Mouse (Mus musculus) mature B cell (primary cell): Measurements from ENCODE around the gene Rhot2.
"Not testable (repeated sequence)": the region's sequence is repeated elsewhere in the genome, so short reads cannot be mapped to it uniquely, and the experiment has no call there.

Experiments
- in situ Hi-C: fragments of 300-500 bp; cut with MboI; formaldehyde crosslinking; loops from 2 replicates; pipeline ENCODE4 v1.14.3; 2019

Gene Rhot2

DNA sequence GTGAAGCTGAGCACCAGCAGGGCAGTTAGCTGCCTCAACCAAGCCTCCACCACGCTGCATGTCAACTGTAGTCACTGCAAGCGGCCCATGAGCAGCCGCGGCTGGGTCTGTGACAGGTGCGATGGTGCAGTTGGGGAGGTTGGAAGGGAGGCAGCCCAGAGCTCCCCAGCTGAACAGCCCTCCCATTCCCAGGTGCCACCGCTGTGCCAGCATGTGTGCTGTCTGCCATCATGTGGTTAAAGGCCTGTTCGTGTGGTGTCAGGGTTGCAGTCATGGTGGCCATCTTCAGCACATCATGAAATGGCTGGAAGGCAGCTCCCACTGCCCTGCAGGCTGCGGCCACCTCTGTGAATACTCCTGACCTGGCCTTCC lies 16.4 kb downstream of the Rhot2 start:
- in situ Hi-C loops: no loop called here

DNA sequence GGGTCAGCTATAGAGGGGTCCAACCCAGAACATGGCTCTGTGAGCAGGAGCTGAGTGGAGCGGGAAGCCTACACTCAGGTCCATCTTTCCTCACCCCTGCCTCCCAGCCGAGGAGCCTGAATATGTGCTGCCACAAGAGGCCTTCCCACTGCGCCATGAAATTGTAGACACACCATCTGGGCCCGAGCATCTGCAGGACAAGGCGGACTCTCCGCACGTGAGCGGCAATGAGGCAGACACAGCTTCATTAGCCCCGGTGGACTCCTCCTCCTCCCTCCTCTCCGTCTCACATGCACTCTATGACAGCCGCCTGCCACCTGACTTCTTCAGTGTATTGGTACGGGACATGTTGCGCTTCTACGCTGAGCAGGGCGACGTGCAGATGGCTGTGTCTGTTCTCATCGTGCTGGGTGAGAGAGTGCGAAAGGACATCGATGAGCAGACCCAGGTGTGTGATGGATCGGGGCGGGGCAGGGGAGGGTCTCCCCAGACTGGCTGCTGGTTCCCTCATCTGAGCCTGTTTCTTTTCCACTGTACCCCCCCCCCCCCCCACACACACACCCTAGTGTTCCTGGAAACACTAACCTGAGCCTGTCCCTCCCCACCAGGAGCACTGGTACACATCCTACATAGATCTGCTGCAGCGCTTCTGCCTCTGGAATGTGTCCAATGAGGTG lies 17.0 kb downstream of the Rhot2 start:
- in situ Hi-C loops: no loop called here

GRCm38 (mm10) chr17:25827011-25827410 lies 17.6 kb downstream of the Rhot2 start:
- in situ Hi-C loops: no loop called here

GRCm38 (mm10) chr17:25825984-25826570 lies 18.6 kb downstream of the Rhot2 start:
- in situ Hi-C loops: no loop called here

- in situ Hi-C loops: no loop called here
Observed at GRCm38 (mm10) chr17:25825311-25825710, 19.3 kb downstream of the Rhot2 start.

DNA sequence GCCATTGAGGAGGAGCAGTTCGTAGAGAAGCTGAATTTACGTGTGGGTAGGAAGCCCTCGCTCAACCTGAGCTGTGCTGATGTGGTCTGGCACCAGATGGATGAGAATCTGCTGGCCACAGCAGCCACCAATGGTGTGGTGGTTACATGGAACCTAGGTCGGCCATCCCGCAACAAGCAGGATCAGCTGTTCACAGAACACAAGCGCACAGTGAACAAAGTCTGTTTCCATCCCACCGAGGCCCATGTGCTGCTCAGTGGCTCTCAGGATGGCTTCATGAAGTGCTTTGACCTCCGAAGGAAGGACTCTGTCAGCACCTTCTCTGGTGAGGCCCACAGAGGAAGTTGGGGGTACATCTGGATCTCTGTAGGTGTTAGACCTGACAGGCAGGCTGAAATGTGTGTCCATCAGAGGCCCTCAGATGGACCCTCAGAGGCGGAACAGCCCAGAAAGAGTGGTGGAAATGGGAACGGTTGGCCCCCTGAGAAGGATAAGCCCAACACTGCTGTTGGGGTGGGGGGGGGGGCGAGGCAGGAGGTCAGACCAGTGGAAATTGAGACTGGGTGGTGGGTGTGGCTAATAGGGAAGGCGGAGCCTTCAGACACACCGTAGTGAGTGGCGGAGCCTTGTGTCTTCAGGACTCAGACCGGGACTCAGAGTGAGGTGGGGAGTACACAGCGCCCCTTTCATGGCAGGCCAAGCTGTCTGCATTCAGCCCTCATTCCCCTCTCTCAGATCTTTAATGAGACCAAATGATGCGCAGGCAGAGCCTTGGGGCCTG lies 20.1 kb downstream of the Rhot2 start:
- in situ Hi-C loops: no loop called here

- in situ Hi-C loops: no loop called here
Observed at GRCm38 (mm10) chr17:25823452-25823851, 21.2 kb downstream of the Rhot2 start, which contains the start of gene Wdr24. Wdr24 (plus strand) TSS chr17:25823627.

DNA sequence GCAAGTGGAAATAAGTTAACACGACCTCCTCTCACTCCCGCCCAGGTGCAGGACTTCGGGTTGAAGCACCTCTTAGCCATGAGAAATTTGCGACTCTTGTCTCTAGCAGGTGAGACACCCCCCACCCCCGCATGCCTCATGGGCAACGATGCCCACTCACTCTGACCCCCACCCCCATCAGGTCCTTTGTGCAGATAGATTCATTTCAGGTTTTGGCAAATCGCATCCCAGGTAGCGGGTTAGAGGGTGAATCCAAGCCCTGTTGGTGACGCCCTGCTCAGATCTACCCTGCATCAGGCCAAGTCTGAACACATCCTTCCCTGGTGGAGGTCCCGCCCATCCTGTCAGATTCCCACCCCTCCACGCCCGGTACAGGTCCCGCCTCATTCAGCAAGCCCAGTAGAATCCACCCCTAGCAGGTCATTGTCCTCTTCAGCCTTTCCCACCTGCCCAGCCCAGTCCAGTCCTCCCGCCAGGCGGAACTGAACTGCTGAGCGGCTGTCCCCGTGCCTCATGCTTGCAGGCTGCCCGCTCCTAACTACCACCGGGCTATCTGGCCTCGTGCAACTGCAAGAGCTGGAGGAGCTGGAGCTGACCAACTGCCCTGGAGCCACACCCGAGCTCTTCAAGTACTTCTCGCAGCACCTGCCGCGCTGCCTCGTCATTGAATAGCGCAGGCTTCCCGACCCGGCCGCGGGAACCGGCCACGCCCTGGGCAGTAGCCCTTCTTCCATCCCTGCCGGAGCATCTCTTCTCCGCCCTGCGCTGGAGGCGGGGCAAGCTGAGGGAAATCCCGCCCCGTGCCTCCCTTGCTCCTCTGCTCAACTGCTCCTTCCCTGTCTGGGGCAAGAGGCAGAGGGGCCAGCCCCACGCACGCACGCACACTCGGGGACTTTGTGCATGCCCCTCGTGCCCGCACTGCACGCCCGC lies 25.5 kb downstream of the Rhot2 start:
- in situ Hi-C loops: no loop called here

DNA sequence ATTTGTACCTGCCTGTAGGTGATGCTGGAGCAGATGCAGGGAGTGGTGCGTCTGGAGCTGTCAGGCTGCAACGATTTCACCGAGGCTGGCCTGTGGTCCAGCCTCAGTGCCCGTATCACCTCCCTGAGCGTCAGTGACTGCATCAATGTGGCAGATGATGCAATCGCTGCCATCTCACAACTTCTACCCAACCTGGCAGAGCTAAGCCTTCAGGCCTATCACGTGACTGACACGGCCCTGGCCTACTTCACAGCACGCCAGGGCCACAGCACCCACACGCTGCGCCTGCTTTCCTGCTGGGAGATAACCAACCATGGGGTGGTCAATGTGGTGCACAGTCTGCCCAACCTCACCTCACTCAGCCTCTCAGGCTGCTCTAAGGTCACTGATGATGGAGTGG lies 27.0 kb downstream of the Rhot2 start:
- in situ Hi-C loops: no loop called here

DNA sequence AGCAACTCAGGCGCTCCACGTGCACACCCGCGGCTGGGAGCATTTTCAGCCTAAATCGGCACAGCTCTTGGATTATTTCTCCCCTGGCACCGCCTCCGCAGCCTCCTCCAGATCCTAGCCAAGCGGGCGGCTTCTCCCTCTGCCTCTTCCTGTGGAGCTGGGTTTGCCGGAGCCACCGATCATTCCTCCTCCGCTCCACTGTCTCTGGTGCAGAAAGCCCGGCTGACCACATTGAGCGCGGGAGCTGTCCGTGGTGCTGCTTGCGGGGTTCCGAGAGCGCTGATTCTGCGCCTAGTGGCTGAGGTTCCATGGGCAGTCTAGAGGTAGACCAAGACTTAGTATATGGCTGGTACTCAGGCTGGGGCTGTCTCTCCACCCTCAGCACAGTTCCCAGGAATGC lies 31.2 kb downstream of the Rhot2 start:
- in situ Hi-C loops: no loop called here

GRCm38 (mm10) chr17:25810890-25811289 lies 33.8 kb downstream of the Rhot2 start:
- in situ Hi-C loops: no loop called here

- in situ Hi-C loops: no loop called here
Observed at GRCm38 (mm10) chr17:25809606-25810340, 34.9 kb downstream of the Rhot2 start.

- in situ Hi-C loops: no loop called here
Observed at GRCm38 (mm10) chr17:25808789-25809605, 35.7 kb downstream of the Rhot2 start, which contains the start of gene Fbxl16. Fbxl16 (plus strand) TSS chr17:25809085.

GRCm38 (mm10) chr17:25808028-25808427 lies 36.6 kb downstream of the Rhot2 start:
- in situ Hi-C loops: no loop called here

DNA sequence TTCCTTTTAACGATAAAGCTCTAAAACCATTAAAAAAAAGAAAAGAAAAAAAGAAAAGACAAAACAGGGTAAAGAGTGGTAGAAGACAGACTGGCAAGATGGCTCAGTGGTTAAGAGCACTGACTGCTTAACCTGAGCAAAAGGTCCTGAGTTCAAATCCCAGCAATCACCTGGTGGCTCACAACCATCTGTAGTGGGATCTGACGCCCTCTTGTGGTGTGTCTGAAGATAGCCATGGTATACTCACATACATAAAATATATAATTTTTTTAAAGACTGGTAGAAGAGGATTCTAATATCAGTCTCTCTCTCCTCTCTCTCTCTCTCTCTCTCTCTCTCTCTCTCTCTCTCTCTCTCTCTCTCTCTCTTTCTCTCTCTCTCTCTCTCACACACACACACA lies 37.2 kb downstream of the Rhot2 start:
- in situ Hi-C loops: not testable (repeated sequence)

GRCm38 (mm10) chr17:25806507-25806906 lies 38.1 kb downstream of the Rhot2 start:
- in situ Hi-C loops: no loop called here

GRCm38 (mm10) chr17:25802825-25803517 lies 41.7 kb downstream of the Rhot2 start:
- in situ Hi-C loops: loop anchor here (5.0 kb wide), 1 partner anchor 36 kb away; no protein-coding TSS in a partner anchor

DNA sequence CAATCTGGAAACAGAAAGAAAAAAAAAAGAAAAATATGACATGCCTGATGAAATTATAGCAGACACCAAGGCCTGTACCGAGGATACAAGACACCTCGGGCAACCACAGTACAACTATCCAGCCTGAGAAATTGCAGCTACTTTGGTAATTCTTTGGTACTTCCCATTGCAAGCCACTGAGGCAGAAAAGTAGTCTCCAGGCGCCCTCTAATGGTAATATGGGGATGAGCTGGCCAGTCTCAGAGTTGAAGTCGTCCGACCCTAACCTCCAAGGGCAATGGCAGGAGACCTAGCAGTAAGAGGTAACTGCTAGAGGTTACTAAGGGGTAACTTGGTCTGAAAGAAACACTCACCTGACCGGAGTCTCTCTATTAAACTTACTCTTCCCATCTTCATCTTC lies 43.6 kb downstream of the Rhot2 start:
- in situ Hi-C loops: loop anchor here (5.0 kb wide), 1 partner anchor 34 kb away; no protein-coding TSS in a partner anchor

DNA sequence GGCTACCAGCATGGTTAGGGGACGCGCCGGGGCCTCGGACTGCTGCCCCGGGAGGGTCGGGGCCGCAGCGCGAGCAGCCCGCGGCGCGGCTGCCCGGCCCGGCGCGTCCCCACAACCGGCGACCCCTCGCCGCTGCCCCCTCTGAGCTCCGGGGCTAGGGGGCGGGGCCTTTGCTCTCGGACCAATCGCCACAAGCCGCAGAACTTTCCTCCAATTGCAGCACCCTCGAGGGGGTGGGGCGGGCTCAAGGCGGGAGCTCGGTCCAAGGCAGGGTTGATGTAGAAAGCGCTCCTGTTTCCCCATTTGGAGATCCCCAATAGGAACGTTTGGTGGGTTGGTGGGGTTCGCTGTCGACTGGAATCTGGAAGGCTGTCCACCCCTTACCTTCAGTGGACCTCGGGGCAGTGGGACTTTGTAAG lies 47.7 kb downstream of the Rhot2 start, which contains the start of gene Metrn:
Metrn (minus strand) TSS at position 186 of the 419 bp plus-strand sequence.
- in situ Hi-C loops: no loop called here
